Mouse (Mus musculus): Measurements from ENCODE around the gene Gcc2. TPM values are rescaled to one million over a fixed set of nuclear protein-coding genes. Genes with fewer than 3 reads are reported as not detected.

Gene Gcc2
- polyA plus RNA-seq, 1 experiment, result 22.5 TPM

DNA sequence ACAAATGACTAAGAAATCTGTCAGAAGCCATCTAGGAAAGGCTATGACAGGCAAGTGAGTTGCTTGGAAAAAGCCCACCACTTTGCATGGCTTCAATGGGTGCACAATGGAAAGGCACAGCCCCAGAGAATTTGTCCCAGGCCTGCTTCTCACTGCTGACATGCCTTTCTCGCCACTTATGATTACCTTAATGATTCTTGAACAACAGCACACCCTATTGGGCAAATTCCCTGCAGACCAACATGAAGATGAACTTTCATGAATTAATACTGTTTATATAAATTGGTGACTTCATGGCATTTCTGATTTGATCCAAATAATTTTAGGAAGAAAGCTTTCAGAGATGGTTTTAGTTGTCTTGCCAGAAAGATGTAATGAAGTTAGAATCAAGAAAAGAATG lies 5.8 kb upstream of the Gcc2 start:
- Histone ChIP-seq H3K27ac (ENCODE audit: insufficient read depth, low read length) (no peak overlapping the region), H3K27me3 (ENCODE audit: control insufficient read depth, insufficient read depth, low read length, poor library complexity, severe bottlenecking) (no peaks in the 10 kb centered on the region), H3K9me3 (replicated peaks; ENCODE audit: control insufficient read depth, insufficient read depth, low read length, poor library complexity, severe bottlenecking) (no peaks in the 10 kb centered on the region), H3K4me1 (ENCODE audit: control insufficient read depth, insufficient read depth, low read length) (no peaks in the 10 kb centered on the region), H3K4me3 (ENCODE audit: low read depth, low read length) (no peak overlapping the region), H3K36me3 (ENCODE audit: control insufficient read depth, insufficient read depth, low read length, poor library complexity, severe bottlenecking) (no peaks in the 10 kb centered on the region), H3K9ac (ENCODE audit: low read depth, poor library complexity, severe bottlenecking) (no peak overlapping the region)
- no peak for TF ChIP-seq POLR2A (IDR thresholded peaks at IDR 0.05; ENCODE audit: insufficient read depth, low read length)
- peak; percentile 4 for TF ChIP-seq CTCF (IDR thresholded peaks at IDR 0.05; ENCODE audit: low read depth, low read length)
- TF ChIP-seq EP300 (IDR thresholded peaks at IDR 0.05; ENCODE audit: insufficient read depth, low read depth, low read length), result no peak

DNA sequence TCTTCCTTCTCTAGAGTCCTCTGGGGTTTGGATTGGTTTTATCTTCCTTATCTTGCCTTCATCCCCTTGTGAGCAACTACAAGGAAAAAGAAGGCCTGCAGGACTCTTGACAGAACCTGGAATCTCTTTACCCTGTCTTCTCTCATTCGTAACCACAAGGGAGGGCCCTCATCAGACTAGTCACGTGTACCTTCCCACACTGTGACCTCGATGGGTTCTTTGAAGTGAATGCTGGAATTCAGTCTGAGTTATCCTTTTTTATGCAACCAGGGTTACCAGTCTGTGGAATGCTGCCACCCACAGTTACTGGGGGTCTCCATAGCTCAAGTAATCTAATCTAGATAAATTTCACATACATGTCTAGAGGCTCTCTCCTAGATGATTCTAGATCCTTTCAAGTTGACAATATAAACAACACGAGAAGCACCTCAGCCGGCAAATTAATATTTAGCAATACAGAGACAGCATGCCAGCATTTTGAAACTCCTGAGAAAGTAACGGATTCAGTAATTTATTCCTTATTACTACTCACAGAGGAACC lies 592 bp upstream of the Gcc2 start:
- Histone ChIP-seq H3K27ac (ENCODE audit: insufficient read depth, low read length) (no peak overlapping the region), H3K27me3 (ENCODE audit: control insufficient read depth, insufficient read depth, low read length, poor library complexity, severe bottlenecking) (no peaks in the 10 kb centered on the region), H3K4me3 (ENCODE audit: low read depth, low read length) (no peak overlapping the region), H3K9ac (ENCODE audit: low read depth, poor library complexity, severe bottlenecking) (peak overlapping the region; percentile 27; the same call in 1 of the 2 replicates), H3K9me3 (replicated peaks; ENCODE audit: control insufficient read depth, insufficient read depth, low read length, poor library complexity, severe bottlenecking) (no peaks in the 10 kb centered on the region), H3K4me1 (ENCODE audit: control insufficient read depth, insufficient read depth, low read length) (no peaks in the 10 kb centered on the region), H3K36me3 (ENCODE audit: control insufficient read depth, insufficient read depth, low read length, poor library complexity, severe bottlenecking) (no peaks in the 10 kb centered on the region; the same call in 1 of the 2 replicates)
- TF ChIP-seq EP300 (IDR thresholded peaks at IDR 0.05; ENCODE audit: insufficient read depth, low read depth, low read length) (no peak), POLR2A (IDR thresholded peaks at IDR 0.05; ENCODE audit: insufficient read depth, low read length) (no peak), CTCF (IDR thresholded peaks at IDR 0.05; ENCODE audit: low read depth, low read length) (no peak)

- H3K27ac ChIP-seq (ENCODE audit: insufficient read depth, low read length), result no peak overlapping the region
- H3K9me3 ChIP-seq (replicated peaks; ENCODE audit: control insufficient read depth, insufficient read depth, low read length, poor library complexity, severe bottlenecking), result no peaks in the 10 kb centered on the region
- no peaks in the 10 kb centered on the region for H3K27me3 ChIP-seq (ENCODE audit: control insufficient read depth, insufficient read depth, low read length, poor library complexity, severe bottlenecking)
- TF ChIP-seq EP300 (IDR thresholded peaks at IDR 0.05; ENCODE audit: insufficient read depth, low read depth, low read length), result no peak
- no peak for TF ChIP-seq CTCF (IDR thresholded peaks at IDR 0.05; ENCODE audit: low read depth, low read length)
- no peak for TF ChIP-seq POLR2A (IDR thresholded peaks at IDR 0.05; ENCODE audit: insufficient read depth, low read length)
- peak overlapping the region; percentile 87 for H3K4me3 ChIP-seq (ENCODE audit: low read depth, low read length)
- H3K4me1 ChIP-seq (ENCODE audit: control insufficient read depth, insufficient read depth, low read length), result no peaks in the 10 kb centered on the region
- H3K9ac ChIP-seq (ENCODE audit: low read depth, poor library complexity, severe bottlenecking), result peak overlapping the region; percentile 80
- peaks cover 3% of the 10 kb centered on the region for H3K36me3 ChIP-seq (ENCODE audit: control insufficient read depth, insufficient read depth, low read length, poor library complexity, severe bottlenecking)
Observed at GRCm38 (mm10) chr10:58255954-58256353, 657 bp downstream of the Gcc2 start.

DNA sequence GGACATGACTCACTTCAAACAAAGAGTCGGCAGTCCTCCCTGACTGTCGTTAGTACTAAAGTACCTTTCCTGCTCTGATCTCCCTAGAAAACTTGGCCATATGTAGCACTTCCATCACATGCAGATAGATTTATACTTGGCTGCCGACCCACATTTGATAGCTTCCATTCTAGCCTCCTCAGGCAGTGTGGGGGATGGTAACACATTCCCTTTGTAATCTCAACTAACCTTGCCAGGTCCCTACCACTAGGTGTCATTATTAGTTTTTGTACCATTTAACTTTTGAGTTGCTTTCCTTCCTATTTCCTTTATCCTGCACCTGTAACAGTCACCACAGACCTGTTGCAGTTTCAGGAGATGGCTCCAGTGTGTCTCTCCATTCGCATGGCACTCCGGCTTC lies 3.2 kb downstream of the Gcc2 start:
- Histone ChIP-seq H3K9ac (ENCODE audit: low read depth, poor library complexity, severe bottlenecking) (no peak overlapping the region), H3K4me3 (ENCODE audit: low read depth, low read length) (no peak overlapping the region), H3K27me3 (ENCODE audit: control insufficient read depth, insufficient read depth, low read length, poor library complexity, severe bottlenecking) (no peaks in the 10 kb centered on the region), H3K36me3 (ENCODE audit: control insufficient read depth, insufficient read depth, low read length, poor library complexity, severe bottlenecking) (peaks cover 3% of the 10 kb centered on the region), H3K9me3 (replicated peaks; ENCODE audit: control insufficient read depth, insufficient read depth, low read length, poor library complexity, severe bottlenecking) (no peaks in the 10 kb centered on the region), H3K4me1 (ENCODE audit: control insufficient read depth, insufficient read depth, low read length) (no peaks in the 10 kb centered on the region), H3K27ac (ENCODE audit: insufficient read depth, low read length) (no peak overlapping the region)
- no peak for TF ChIP-seq EP300 (IDR thresholded peaks at IDR 0.05; ENCODE audit: insufficient read depth, low read depth, low read length)
- no peak for TF ChIP-seq POLR2A (IDR thresholded peaks at IDR 0.05; ENCODE audit: insufficient read depth, low read length)
- TF ChIP-seq CTCF (IDR thresholded peaks at IDR 0.05; ENCODE audit: low read depth, low read length), result no peak

- peaks cover 17% of the 10 kb centered on the region for H3K36me3 ChIP-seq (ENCODE audit: control insufficient read depth, insufficient read depth, low read length, poor library complexity, severe bottlenecking)
- no peak overlapping the region for H3K4me3 ChIP-seq (ENCODE audit: low read depth, low read length)
- H3K9me3 ChIP-seq (replicated peaks; ENCODE audit: control insufficient read depth, insufficient read depth, low read length, poor library complexity, severe bottlenecking), result no peaks in the 10 kb centered on the region; the same call in 1 of the 2 replicates
- H3K4me1 ChIP-seq (ENCODE audit: control insufficient read depth, insufficient read depth, low read length), result no peaks in the 10 kb centered on the region
- H3K27me3 ChIP-seq (ENCODE audit: control insufficient read depth, insufficient read depth, low read length, poor library complexity, severe bottlenecking), result no peaks in the 10 kb centered on the region
- no peak for TF ChIP-seq EP300 (IDR thresholded peaks at IDR 0.05; ENCODE audit: insufficient read depth, low read depth, low read length)
- TF ChIP-seq CTCF (IDR thresholded peaks at IDR 0.05; ENCODE audit: low read depth, low read length), result no peak
- no peak for TF ChIP-seq POLR2A (IDR thresholded peaks at IDR 0.05; ENCODE audit: insufficient read depth, low read length)
- no peak overlapping the region for H3K9ac ChIP-seq (ENCODE audit: low read depth, poor library complexity, severe bottlenecking)
- H3K27ac ChIP-seq (ENCODE audit: insufficient read depth, low read length), result no peak overlapping the region
Observed at GRCm38 (mm10) chr10:58282238-58282637, 26.9 kb downstream of the Gcc2 start.

DNA sequence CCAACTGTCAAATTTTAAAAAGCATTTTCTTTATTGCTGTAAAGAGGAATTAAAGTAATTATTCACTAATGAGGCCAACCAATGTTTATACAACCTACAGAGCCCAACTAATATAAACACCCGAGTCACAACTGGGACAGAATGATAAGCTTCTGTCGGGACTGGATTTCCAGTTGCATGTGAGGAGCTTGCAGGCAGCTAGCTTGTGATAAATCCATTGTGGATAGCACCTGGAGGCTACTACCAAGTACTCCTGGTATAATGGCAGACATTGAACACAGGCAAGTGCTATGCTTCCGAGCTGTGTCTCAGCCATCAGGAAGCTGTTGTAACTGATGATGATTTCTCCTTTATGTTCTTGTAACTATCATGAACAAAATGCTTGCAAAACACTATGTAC lies 35.4 kb downstream of the Gcc2 start:
- TF ChIP-seq POLR2A (IDR thresholded peaks at IDR 0.05; ENCODE audit: insufficient read depth, low read length), result no peak
- no peaks in the 10 kb centered on the region; the same call in 1 of the 2 replicates for H3K9me3 ChIP-seq (replicated peaks; ENCODE audit: control insufficient read depth, insufficient read depth, low read length, poor library complexity, severe bottlenecking)
- no peak overlapping the region for H3K4me3 ChIP-seq (ENCODE audit: low read depth, low read length)
- H3K4me1 ChIP-seq (ENCODE audit: control insufficient read depth, insufficient read depth, low read length), result no peaks in the 10 kb centered on the region
- no peaks in the 10 kb centered on the region for H3K27me3 ChIP-seq (ENCODE audit: control insufficient read depth, insufficient read depth, low read length, poor library complexity, severe bottlenecking)
- H3K36me3 ChIP-seq (ENCODE audit: control insufficient read depth, insufficient read depth, low read length, poor library complexity, severe bottlenecking), result peaks cover 28% of the 10 kb centered on the region
- H3K9ac ChIP-seq (ENCODE audit: low read depth, poor library complexity, severe bottlenecking), result no peak overlapping the region
- no peak overlapping the region for H3K27ac ChIP-seq (ENCODE audit: insufficient read depth, low read length)
